Mouse (Mus musculus): Measurements from ENCODE around the gene Gm10338. TPM values are rescaled to one million over a fixed set of nuclear protein-coding genes. Genes with fewer than 3 reads are reported as not detected.
"Not testable (repeated sequence)": the region's sequence is repeated elsewhere in the genome, so short reads cannot be mapped to it uniquely, and the experiment has no call there.

Gm10338 gene
- total RNA-seq (2022), result not detected

GRCm38 (mm10) chr14:7595492-7595891, at the start of gene Gm10338:
Gm10338 (minus strand) TSS chr14:7595592.
- not testable (repeated sequence) for DNase-seq

- DNase-seq, result not testable (repeated sequence)
Measured at GRCm38 (mm10) chr14:7643872-7644271, 48.5 kb upstream of the Gm10338 start, which contains the start of gene Gm10128. Gm10128 (minus strand) TSS chr14:7643972.

- DNase-seq, result not testable (repeated sequence)
Measured at GRCm38 (mm10) chr14:7568382-7568781, 27.0 kb downstream of the Gm10338 start, which contains the start of gene Gm3558. Gm3558 (minus strand) TSS chr14:7568566.

- DNase-seq, result not testable (repeated sequence)
Measured at GRCm38 (mm10) chr14:7567890-7568289, 27.5 kb downstream of the Gm10338 start.

GRCm38 (mm10) chr14:7567266-7567665, 28.1 kb downstream of the Gm10338 start:
- DNase-seq, result not testable (repeated sequence)

Other genes starting within 250 kb of the Gm10338 start
- not detected for gene Gm8374, start 230.5 kb downstream of the Gm10338 start, total RNA-seq (2022)
- not detected for gene Gm3755, start 144.7 kb downstream of the Gm10338 start, total RNA-seq (2022)
- gene Gm3752, start 111.8 kb downstream of the Gm10338 start, total RNA-seq (2022), result under 1 TPM in 1 of 4 experiments, not detected in 3; 0.22 TPM
- under 1 TPM in 3 of 4 experiments, not detected in 1; 0.55 to 0.91 (median 0.80) TPM for gene Gm3558, start 27.0 kb downstream of the Gm10338 start, total RNA-seq (2022)
- gene Gm10128, start 48.4 kb upstream of the Gm10338 start, total RNA-seq (2022), result not detected
- gene Gm26661, start 196.0 kb upstream of the Gm10338 start, total RNA-seq (2022), result not detected
- gene Flnb, start 222.4 kb upstream of the Gm10338 start, total RNA-seq (2022), result 10 to 100 TPM; 54.5 to 77.3 (median 65.8) TPM